Mouse (Mus musculus) kidney, adult 11 months (tissue): ENCODE data around the gene Sdhc.
"Not testable (repeated sequence)": the region's sequence is repeated elsewhere in the genome, so short reads cannot be mapped to it uniquely, and the experiment has no call there.

Source experiments
- DNase-seq: peaks from one replicate; pipeline ENCODE4 v3.0.0; 2022

Gene Sdhc

DNA sequence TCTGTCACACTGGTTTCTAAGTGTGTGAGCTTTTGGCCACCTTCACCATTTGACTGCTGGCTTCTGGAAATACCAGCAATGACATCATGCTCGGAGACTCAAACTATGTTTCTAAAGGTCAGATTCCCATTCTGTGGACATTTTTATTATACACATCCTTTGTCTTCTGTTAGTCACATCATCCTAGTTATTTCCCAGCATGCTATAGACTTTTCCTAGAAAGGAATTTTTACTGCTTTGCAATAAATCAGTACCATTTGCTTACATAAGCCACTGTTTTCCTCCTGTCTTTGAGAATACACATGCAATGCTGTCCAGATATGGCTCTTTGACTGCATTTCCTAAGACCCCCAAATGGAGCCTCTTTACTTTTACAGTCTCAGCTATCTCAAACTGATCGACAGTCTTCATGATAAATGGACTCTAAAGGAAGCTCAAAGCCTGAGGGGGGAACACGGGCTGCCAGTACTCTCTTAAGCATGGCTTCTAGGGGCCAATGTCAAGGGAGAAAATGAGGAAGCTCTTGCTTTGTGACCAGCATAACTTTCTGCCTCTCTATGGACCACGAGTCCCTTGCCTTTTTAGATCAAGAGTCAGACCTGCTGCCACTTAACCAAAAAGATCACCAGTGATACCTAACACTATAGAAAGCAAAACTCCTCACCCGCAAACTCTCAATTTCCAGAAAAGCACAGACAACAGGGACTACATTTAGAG lies 15.4 kb upstream of the Sdhc start:
- DNase-seq = no peak

DNA sequence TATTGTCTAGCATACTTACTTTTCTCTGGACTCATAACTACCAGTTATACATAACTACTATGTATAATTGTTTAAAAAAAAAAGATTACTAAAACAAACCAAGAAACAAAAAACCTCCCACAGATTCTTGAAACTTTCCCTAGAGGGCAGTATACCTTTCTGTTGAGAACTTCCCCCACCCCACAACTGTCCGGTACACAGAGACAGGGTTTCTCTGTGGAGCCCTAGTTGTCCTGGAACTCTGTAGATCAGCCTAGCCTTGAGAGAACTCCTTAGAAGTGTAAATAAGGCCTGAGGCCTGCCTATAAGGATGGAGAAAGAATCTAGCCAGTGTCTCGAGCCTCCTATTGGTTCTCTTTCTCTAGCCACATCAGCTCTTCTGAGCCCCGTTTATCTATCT lies 13.9 kb upstream of the Sdhc start:
- no peak for DNase-seq

DNA sequence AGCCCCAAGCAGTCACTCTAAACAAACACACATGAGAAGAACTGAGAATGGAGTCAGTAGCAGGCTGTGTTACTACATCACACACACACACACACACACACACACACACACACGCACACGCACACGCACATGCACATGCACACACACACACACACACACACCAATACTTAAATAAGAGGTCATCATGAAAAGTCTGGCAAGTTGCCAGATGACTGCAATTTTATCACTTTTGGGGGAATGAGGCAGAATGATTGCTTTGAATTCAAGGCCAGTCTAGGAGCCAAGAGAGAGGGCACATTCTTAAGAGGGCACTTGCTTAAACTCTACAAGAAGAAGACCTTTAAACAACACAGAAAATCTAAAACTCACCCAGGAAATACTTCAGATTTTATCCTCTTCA lies 12.1 kb upstream of the Sdhc start:
- no peak for DNase-seq

DNA sequence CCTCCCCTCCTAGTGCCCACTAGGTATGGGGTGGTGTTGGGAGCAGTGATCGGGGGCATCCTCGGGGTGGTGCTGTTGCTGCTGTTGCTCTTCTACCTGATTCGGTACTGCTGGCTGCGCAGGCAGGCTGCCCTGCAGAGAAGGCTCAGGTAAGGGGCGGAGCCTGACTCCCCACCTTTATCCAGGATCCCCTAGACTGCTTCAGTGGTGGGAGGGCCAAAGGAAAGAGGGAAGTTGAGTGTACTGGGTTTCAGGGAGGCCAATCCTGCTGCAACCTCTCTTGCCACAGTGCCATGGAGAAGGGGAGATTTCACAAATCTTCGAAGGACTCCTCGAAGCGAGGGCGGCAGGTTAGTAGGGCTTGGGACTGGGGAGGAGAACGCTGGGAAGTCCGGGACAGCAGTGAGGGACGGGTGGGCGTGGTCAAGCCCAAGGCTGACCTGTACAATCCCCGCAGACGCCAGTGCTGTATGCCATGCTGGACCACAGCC lies 9.1 kb upstream of the Sdhc start:
- peak; percentile 31 for DNase-seq

DNA sequence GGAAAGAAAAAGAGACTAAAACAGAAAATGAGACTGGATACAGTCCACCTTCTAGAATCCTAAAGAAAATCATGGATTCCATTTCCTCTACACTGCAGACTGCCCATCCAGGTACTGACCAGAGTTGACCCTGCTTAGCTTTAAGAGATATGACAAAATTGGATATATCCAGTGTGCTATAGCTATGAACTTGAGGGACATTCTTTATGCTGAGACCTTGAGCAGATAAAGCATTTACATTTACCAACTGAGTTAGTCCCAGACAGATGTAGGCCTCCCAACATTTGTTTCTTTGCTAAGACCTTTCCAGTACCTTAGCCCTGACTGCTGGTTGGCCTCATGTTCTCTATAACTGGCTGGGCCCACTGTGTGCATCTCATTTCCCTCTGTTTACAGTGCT lies 7.6 kb upstream of the Sdhc start:
- DNase-seq = no peak

DNA sequence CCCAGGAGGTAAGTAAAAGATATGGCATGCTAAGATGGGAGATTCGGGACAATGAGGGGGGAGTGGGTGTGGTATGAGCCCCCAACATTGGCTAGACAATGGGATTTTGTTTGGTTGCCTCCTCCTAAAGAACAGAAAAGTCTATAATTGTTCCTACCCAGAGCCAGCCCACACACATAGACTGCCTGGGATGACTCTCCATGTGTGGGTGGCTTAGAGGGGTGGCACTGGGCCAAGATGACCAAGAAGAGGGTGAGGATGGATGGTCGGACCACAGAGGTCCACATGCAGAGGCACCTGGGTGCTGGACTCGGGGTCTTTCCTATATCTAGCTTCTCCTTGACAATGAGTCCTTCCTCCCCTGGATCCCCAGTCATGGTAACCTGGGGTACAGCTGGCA lies 6.2 kb upstream of the Sdhc start:
- DNase-seq = no peak

DNA sequence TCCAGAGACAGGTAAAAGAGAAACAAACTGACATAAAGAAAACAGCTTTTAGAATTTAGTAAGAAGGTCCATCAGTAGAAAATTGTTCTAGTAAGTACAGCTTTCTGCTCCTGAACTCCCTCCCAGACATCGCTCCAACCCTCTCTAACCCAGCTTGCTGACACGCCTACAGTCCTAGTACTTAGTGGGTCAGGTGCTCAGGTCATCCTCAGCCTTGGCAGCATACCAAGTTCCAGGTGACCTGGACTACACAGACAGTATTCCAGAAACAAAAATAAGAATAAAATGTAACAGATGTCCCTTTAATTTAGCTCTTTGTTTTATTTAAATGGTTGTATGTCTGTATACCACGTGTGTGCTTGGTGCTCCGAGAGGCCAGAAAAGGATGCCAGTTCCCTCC lies 1.6 kb upstream of the Sdhc start:
- DNase-seq = peak; percentile 46

DNA sequence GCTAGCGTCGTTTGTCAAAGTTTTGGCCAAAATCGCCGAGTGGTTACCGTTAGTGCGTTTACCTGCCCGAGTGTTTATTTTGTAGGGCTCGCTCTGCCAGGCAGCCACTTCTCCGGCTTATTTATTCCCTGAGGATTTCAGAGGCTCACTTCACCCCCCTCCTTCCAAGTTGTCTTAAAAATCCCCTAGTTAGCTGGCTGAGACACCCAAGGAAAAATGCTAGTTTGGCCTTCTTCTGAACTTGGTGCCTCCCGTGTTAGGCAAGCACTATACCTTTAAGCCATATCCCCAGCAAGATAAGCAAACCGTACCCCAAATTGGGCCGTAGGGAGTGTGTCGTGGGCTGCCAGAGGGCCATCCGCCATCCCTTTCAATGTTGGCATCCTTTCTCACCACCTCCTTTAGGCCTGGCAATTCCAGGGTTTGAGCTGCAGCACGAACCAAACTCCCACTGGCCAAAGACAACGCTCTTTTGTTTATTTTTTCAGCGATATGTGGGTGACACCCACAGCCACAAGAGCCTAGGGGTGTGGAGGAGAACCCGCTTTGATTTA lies 512 bp upstream of the Sdhc start:
- DNase-seq = no peak

DNA sequence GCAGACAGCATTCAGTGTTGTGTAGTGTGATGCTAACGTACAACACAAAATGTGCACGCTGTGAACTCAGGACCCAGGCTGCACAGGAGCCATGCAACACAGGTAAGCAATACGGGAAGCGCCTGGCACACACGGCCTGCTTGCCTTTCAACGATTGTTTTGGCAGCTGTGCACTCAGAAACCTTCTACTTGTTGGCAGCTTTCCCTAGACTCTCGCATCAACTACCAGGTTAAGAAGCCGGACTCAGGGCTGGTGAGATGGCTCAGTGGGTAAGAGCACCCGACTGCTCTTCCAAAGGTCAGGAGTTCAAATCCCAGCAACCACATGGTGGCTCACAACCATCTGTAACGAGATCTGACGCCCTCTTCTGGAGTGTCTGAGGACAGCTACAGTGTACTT lies 7.4 kb downstream of the Sdhc start:
- DNase-seq = peak; percentile 85

DNA sequence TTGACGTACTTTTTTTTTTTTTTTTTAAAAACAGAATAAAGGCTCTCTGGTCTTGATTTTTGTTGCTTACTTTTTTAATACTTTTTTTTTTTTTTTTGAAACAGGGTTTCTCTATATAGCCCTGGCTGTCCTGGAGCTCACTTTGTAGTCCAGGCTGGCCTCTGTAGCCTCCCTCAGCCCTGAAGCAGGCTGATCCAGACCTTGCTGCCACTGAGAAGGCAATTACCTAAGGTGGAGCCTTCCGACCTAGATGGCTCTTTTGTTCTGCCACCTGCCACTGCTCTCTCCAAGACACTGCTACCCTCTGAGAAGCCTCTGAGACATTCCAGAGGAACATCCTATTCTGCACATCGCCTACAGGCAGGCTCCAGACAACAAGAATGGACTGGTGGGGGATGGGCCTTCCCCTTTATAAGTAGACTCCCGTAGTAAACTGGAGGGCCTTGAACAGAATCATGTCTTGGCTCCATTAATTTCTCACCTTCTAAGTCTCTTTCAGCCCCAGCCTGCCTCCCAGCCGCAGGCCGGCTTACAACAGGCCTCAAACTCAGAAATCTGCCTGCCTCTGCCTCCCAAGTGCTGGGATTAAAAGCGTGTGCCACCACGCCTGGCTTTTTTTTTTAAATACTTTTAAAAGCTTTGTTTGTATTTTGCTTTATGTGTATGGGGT lies 12.8 kb downstream of the Sdhc start:
- not testable (repeated sequence) for DNase-seq

DNA sequence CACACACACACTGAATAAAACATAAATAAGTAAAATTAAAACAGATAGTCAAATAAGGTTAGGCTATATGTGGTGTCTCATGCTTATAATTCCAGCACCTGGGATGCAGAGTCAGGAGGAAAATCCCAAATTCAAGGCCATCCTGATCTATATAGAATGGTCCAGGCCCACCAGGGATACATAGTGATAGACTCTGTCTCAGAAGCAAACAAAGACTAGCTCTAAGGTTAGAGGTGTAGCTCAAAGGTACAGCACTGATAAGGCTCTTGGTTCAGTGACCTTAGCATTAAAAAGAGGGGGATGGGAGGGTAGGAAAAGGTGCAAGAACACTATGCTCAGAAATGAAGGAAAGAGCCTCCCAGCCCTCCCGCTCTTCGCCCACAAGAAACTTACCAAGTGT lies 14.8 kb downstream of the Sdhc start:
- no peak for DNase-seq

DNA sequence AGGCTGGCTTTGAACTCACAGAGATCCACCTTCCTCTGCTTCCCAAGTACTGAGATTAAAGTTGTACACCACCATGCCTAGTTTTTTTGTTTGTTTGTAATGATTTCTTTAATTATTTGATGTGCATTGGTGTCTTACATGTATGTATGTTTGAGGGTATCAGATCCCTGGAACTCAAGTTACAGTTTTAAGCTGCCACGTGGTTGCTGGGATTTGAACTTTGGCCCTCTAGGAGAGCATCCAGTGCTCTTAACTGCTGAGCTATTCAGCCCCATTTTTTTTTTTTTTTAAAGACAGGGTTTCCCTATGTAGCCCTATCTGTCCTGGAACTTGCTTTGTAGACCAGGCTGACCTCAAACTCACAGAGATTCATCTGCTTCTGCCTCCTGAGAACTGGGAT lies 19.4 kb downstream of the Sdhc start:
- DNase-seq = peak; percentile 43

DNA sequence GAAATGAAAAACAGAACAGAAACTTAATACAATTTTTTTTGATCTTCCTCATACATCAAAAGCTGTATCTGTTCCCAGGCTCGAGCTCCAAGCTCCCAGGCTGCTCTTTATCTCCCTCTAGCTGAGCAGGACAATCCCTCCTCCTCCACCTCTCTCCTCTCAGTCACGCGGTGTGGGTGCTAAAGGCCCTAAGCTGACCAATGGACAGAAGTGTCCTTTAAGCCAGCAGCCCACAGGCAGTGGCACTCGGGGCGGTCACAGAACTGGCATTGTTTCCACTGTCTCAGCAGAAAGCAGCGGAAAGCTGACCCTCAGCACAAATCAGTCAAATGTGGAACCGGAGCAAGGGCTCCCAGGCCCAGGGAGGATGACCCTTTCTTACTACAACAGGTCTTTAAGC lies 21.2 kb downstream of the Sdhc start:
- DNase-seq = peak; percentile 91

DNA sequence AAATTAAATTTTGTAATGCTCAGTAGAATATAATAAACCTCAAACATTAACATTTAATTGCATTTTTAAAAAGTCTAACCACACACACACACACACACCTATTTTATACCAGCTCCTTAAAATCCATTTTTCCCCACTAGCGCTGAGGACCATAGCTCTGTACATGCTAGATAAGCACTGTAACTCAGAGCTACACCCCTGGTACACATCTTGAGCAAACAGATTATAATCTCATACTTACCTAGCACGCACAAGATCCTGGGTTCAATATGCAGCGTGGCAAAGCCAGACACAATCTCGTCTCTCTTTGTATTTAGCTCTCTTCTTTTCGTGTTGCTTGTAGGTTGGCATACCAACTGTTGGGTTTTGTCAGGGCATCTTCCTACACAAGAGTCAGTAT lies 26.0 kb downstream of the Sdhc start:
- no peak for DNase-seq

DNA sequence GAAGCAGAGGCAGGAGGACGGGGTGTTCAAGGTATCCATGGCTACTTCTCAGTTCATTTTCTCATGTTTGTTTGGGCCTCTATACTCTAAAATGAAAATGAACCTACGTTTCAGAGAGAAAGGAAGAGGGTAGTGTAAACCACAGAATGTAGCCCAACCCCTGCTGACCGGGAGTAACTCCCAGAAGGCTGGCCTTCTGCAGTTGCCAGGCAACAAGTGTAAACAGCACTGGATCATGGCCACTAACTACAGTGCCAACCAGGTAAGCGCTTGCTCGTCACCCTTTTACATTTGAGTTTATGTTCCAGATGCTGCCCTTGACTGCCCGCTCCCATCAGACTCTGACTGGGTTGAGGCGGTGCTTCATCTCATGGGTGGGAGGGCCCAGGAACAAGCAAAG lies 27.5 kb downstream of the Sdhc start:
- DNase-seq = peak; percentile 63

DNA sequence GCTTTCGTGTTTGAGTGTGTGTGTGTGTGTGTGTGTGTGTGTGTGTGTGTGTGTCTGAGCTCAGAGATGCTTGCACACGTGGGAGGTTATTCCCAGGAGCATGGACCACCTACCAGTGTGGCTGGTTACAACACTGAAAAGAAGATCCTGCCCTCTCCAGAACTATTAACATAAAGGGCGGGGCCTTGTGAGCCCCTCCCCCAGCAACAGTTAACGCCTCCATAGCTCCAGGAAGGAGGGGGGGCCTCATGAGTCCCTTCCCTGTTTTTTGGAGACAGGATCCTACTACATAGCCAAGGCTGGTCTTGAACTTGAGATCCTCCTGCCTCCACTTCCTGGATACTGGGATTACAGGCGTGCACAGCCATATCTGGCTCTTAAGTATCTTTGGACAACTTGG lies 28.6 kb downstream of the Sdhc start:
- DNase-seq = no peak

DNA sequence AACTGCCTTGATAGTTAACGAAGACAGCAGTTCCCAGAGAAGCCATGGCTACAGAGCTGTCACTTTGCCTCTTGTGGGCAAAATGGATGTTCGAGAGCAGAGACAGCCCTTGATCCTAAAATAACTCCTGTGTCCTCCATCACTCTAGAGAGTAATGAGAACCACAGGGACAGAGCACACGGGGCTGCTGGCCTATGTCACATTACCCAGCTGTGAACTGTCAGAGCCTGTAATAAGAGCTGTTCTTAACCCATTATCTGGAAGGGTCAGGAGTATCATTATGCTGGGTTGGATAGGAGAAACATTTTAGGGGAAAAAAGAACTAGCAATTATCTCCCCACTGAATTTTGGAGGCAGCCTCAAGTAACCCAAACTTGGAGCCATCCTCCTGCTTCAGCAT lies 29.5 kb downstream of the Sdhc start:
- DNase-seq = no peak

DNA sequence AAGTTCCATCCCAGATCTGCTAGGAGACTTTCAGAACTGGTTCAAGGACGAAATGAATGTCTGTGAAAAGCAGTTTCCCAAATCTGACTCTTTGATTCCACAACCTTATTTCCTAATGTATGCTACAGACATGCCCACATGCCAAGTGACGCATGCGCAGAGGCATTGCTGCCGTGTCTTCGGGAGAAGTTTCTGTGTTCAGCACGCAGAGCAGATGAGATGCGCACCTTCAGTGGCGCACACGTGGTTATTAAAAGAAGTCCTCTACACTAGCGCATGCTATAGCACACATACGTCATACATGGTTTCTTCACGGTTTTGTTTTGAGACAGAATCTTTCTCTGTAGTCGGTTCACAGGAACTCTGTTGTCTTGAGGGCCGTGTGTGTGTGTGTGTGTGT lies 31.0 kb downstream of the Sdhc start:
- DNase-seq = no peak

DNA sequence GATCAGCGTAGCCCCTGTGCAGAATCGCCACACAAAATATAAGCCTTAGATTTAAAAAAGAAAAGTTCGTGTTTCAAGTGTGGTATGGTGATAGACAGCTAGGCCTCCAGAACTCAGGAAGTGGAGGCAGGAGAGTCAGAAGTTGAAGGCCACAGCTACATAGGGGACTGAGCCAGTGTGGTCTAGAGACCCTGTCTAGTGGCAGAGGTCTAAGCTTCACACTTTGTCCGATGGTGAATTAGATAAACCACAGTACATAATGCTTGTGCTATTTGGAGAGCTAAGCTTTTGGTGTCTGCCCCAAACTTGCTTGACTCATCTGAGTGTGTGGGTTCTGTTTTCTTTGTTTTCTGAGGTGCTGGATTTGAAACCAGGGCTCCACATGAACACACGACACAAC lies 31.4 kb downstream of the Sdhc start:
- DNase-seq = no peak

DNA sequence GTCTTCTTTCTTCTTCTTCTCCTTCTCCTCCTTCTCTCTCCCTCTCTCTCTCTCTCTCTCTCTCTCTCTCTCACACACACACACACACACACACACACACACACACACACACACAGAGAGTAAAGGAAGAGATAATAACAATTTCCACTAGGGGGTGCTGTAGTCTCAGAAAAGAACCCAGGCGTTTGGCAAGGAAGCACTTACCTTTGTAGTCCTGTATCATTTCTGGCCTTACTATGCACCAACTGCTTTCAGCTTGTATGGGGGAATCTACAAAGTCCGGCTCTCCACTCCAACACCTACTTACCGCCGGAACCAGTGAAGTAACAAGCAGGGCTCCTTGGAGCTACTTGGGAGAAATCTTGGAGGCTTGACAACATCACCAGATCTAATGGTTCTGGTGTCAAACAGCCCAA lies 32.1 kb downstream of the Sdhc start:
- peak; percentile 39 for DNase-seq

DNA sequence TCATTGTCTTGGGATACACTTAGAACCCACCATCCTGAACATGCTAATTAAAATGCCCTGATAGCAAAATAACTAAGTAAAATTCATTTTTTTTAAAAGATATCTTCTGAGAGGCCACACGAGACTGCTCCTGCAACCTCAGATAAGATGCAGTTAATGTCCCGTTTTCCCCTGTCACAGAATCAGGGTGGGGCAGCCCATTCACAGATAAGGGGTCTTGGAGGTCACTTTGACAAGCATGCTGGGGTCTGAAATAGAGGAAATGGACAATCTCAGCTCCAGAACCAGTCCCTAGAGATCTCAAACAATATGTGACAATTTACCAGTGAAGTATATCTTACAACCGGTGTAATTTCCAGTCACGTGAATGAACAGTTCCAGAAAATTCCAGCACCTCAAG lies 34.1 kb downstream of the Sdhc start:
- no peak for DNase-seq

DNA sequence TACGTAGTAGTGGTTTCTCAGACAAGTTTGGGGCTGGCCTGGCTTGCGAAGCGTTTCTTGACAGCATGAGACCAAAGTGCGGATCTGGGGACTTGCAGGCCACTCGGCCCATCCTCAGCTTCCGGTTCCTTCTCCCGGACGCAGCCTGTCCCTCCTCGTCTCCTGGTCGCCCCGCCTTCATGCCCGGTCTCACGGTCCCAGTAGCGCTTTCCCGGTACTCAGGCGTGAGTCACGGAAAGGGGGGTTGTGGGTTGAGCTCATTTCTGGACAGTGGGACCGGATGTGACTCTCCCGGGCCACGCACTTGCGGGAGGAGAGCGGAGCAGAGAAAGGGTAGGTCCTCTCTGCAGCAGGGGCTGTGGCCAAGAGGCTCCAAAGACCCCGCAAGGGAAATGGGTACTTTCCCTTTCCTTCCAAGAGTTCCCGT lies 36.5 kb downstream of the Sdhc start, which contains the start of gene Cfap126:
Cfap126 (plus strand) TSS at position 46 of the 427 bp plus-strand sequence.
- peak; percentile 91 for DNase-seq

DNA sequence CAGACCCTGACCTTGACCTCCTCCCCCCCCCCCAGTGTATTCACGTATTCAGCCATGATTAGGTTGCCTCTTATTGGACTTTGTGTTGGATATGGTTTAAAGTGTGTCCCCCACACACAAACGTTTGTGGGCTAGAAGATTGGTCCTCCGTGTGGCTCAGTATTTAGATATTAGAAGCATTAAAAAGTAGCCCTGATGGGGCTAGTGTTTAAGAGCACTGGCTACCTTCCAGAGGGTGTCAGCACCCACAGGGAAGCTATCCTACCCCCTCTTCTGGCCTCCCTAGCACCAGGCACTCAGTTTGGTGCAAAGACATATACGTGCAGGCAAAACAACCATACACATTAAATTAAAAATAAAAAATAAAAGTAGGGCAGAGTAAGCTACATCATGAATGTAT lies 37.4 kb downstream of the Sdhc start:
- DNase-seq = no peak
